Mouse (Mus musculus) brain, embryonic 14.5 days (tissue): ENCODE data around the gene Npnt.

Experiments used
- CTCF ChIP-seq: fragments of 200-500 bp; IDR thresholded peaks from 2 replicates; pipeline ENCODE4 v1.5.1; 2012; ENCODE audit warnings: inconsistent platforms, mild to moderate bottlenecking, moderate library complexity, borderline replicate concordance; ENCODE audit not compliant: insufficient read depth, insufficient read length; ENCODE audit errors: extremely low read depth
- POLR2A ChIP-seq: fragments of 200-500 bp; IDR thresholded peaks from 2 replicates; pipeline ENCODE4 v1.6.1; 2012; ENCODE audit warnings: mild to moderate bottlenecking, inconsistent platforms, borderline replicate concordance; ENCODE audit not compliant: poor library complexity, insufficient read depth, insufficient read length, severe bottlenecking; ENCODE audit errors: extremely low read depth

- no peak for TF ChIP-seq POLR2A
- no peak for TF ChIP-seq CTCF
Observed at GRCm38 (mm10) chr3:132880826-132881225, 69.3 kb downstream of the Npnt start.
